Mouse (Mus musculus): ENCODE measurements at regions not wholly inside any gene's neighbourhood (a gene's known extent, or its start where the extent isn't known, plus 50 kb on each side); places are given as distances from the start of the nearest gene placed in this dataset.
A peak's percentile ranks its signal among the peaks of the same experiment; 100 is the strongest.

DNA sequence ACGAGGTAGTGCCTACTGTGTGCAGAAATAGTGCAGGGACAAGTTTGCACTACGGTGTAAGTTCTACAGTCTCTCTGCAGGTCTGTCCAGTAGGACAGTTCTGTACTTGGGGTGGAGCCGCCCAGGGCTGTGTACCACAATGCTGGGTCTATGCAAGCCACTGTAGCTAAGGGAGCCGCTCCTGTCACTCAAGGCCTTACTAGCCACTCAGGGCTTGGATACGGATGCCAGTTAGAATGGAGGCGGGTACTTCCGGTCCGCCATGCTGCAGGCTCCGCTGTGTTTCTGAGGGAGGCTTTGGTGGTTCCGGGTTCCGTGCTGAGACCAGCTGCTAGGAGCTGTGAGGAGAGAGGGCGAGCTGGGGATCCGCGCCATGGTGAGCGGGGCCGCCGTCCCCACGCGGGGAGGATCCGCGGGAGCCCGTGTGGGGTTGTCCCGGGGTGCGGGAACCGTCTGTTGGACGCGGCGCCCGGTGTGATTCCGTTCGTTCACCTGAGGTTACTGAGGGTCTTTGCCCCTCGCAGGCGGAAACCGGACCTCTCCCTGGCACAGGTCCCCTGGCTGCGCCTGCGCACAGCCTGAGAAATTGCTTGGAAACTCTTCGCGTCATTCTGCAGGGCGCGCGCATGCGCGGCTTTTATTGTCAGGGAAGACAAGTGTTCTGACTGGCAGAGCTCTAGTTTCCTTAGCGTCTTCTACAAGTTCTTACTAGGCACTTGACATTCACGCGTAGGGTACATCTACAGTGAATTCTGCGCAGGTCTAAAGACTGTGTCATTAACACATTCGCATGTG is 51.0 kb upstream of the Zfp873 start:
- DNase-seq (ENCODE audit: low read depth, low spot score): peak; percentile 72

Data from brain, embryonic 18.5 days (tissue).